Comparison of ENCODE assay signal across 8 mouse cellular contexts in genomic region chr7:62463007-62463877, GRCm38 (mm10). TPM values are rescaled to one million over a fixed set of nuclear protein-coding genes. Genes with fewer than 3 reads are reported as not detected.
A peak's percentile ranks its signal among the peaks of the same experiment; 100 is the strongest.
DNase-seq lines count a peak whose midpoint lies in the region; ATAC-seq lines count a peak whose summit lies in the region.

No protein-coding gene starts in this region.

- WGBS in forebrain, embryonic 10.5 days: 29% methylated on average over 55 of the region's 55 CpGs
- 28% methylated on average over 55 of the region's 55 CpGs for WGBS in hindbrain, embryonic 11.5 days
- 21% methylated on average over 55 of the region's 55 CpGs for WGBS in liver, embryonic 11.5 days

- H3K9me3 ChIP-seq in forebrain, embryonic 10.5 days: peaks cover 37% of the 10 kb centered on the region
- H3K9me3 ChIP-seq in hindbrain, embryonic 11.5 days (ENCODE audit: control insufficient read depth, low read length): no peaks in the 10 kb centered on the region
- no peaks in the 10 kb centered on the region for H3K9me3 ChIP-seq in liver, embryonic 11.5 days (ENCODE audit: control insufficient read depth, low read length)

- H3K36me3 ChIP-seq in forebrain, embryonic 10.5 days (replicated peaks): peaks cover 12% of the 10 kb centered on the region
- no peaks in the 10 kb centered on the region for H3K36me3 ChIP-seq in hindbrain, embryonic 11.5 days (ENCODE audit: control insufficient read depth, insufficient read depth, low read length)
- no peaks in the 10 kb centered on the region for H3K36me3 ChIP-seq in liver, embryonic 11.5 days (ENCODE audit: control insufficient read depth, insufficient read depth, low read length)

- peak overlapping the region; percentile 84 for H3K9ac ChIP-seq in hindbrain, embryonic 11.5 days (ENCODE audit: low read depth, low read length)
- peak overlapping the region; percentile 58 for H3K9ac ChIP-seq in liver, embryonic 11.5 days (ENCODE audit: low read depth, low read length)

- peaks cover 12% of the 10 kb centered on the region for H3K4me1 ChIP-seq in forebrain, embryonic 10.5 days
- H3K4me1 ChIP-seq in hindbrain, embryonic 11.5 days (replicated peaks; ENCODE audit: control insufficient read depth, insufficient read depth, low read length): no peaks in the 10 kb centered on the region
- no peaks in the 10 kb centered on the region for H3K4me1 ChIP-seq in liver, embryonic 11.5 days (replicated peaks; ENCODE audit: control insufficient read depth, insufficient read depth, low read length)

- peak overlapping the region; percentile 97 for H3K27ac ChIP-seq in forebrain, embryonic 10.5 days
- H3K27ac ChIP-seq in hindbrain, embryonic 11.5 days (ENCODE audit: low read depth, low read length): peak overlapping the region; percentile 92
- peak overlapping the region; percentile 62; the same call in 1 of the 2 replicates for H3K27ac ChIP-seq in liver, embryonic 11.5 days (ENCODE audit: low read depth, low read length)

- H3K27me3 ChIP-seq in forebrain, embryonic 10.5 days (ENCODE audit: poor library complexity, severe bottlenecking): no peaks in the 10 kb centered on the region
- no peaks in the 10 kb centered on the region for H3K27me3 ChIP-seq in hindbrain, embryonic 11.5 days (ENCODE audit: control insufficient read depth, insufficient read depth, low read length)
- peaks cover 10% of the 10 kb centered on the region for H3K27me3 ChIP-seq in liver, embryonic 11.5 days (replicated peaks; ENCODE audit: control insufficient read depth, insufficient read depth, low read length)

- peak; percentile 41 for ATAC-seq in hindbrain, embryonic 11.5 days (ENCODE audit: low FRiP score)
- ATAC-seq in liver, embryonic 11.5 days (replicated peaks; ENCODE audit: low FRiP score): peak; percentile 24; the same call in 1 of the 2 replicates

- peak; percentile 5 to 7 for DNase-seq in layer of hippocampus, postnatal 25 days (ENCODE audit: extremely low spot score in 1 of 2, low spot score in 1 of 2)
- DNase-seq in layer of hippocampus, adult 9-10 months (ENCODE audit: low spot score): no peak
- DNase-seq in R1 (ENCODE audit: low read depth, low spot score): peak; percentile 54
- DNase-seq in forebrain, embryonic 10.5 days (ENCODE audit: extremely low spot score, low spot score): peak; percentile 49
- DNase-seq in hindbrain, embryonic 11.5 days (ENCODE audit: low spot score): peak; percentile 42
- DNase-seq in liver, embryonic 11.5 days (ENCODE audit: low spot score): peak; percentile 31
- peak; percentile 39 for DNase-seq in retina, embryonic 14.5 days (ENCODE audit: low spot score)
- DNase-seq in T-cell, adult 2 months (ENCODE audit: low spot score): no peak

- H3K4me2 ChIP-seq in hindbrain, embryonic 11.5 days (replicated peaks; ENCODE audit: low read depth, low read length): peak overlapping the region; percentile 43
- H3K4me2 ChIP-seq in liver, embryonic 11.5 days: peak overlapping the region; percentile 64

- H3K4me3 ChIP-seq in forebrain, embryonic 10.5 days: peak overlapping the region; percentile 71
- peak overlapping the region; percentile 71 for H3K4me3 ChIP-seq in hindbrain, embryonic 11.5 days (ENCODE audit: low read depth, low read length)
- peak overlapping the region; percentile 55 for H3K4me3 ChIP-seq in liver, embryonic 11.5 days (ENCODE audit: low read depth, low read length)

RNA-seq across cellular contexts. Expression of gene Peg12, which starts 1.1 kb away (rescaled TPM):
- total RNA-seq in layer of hippocampus, postnatal 25 days (2021): under 1 TPM; 0.80 to 0.81 TPM
- polyA plus RNA-seq in forebrain, embryonic 10.5 days (2016; fragmentation: Nextera tagmentation; extraction: Ambion mirVana): 125 and 130 TPM in 2 replicates
- polyA plus RNA-seq in hindbrain, embryonic 11.5 days (2014; fragmentation: Nextera tagmentation; extraction: Ambion mirVana): 70.1 and 74.3 TPM in 2 replicates
- polyA plus RNA-seq in liver, embryonic 11.5 days (2014; fragmentation: Nextera tagmentation; extraction: Ambion mirVana): 13.0 TPM in 2 replicates

RNA-seq across cellular contexts. Expression of gene Mkrn3, which starts 43.3 kb away (rescaled TPM):
- 1 to 10 TPM; 2.6 to 2.8 TPM for total RNA-seq in layer of hippocampus, postnatal 25 days (2021)
- polyA plus RNA-seq in forebrain, embryonic 10.5 days (2016; fragmentation: Nextera tagmentation; extraction: Ambion mirVana): 14.9 and 16.2 TPM in 2 replicates
- polyA plus RNA-seq in hindbrain, embryonic 11.5 days (2014; fragmentation: Nextera tagmentation; extraction: Ambion mirVana): 16.6 and 17.5 TPM in 2 replicates
- 1.9 and 2.0 TPM in 2 replicates for polyA plus RNA-seq in liver, embryonic 11.5 days (2014; fragmentation: Nextera tagmentation; extraction: Ambion mirVana)

Comparison
In these comparisons a context has a peak if more than half of its experiments do, and no peak if none do; other contexts are left out.
1. DNase-seq: peak in layer of hippocampus, postnatal 25 days (2 of 2), R1 (single experiment), forebrain, embryonic 10.5 days (single experiment), hindbrain, embryonic 11.5 days (single experiment), liver, embryonic 11.5 days (single experiment) and retina, embryonic 14.5 days (single experiment); none in layer of hippocampus, adult 9-10 months (single experiment) and T-cell, adult 2 months (single experiment).
2. Peak in every context shown above with its lines, with median percentiles within 50 percentile points of each other: H3K27ac ChIP-seq and H3K4me3 ChIP-seq.